Mouse (Mus musculus) midbrain, embryonic 14.5 days (tissue): ENCODE data around the gene Gabrd. TPM values are rescaled to one million over a fixed set of nuclear protein-coding genes. Genes with fewer than 3 reads are reported as not detected.

Experiments
- ATAC-seq: fragments of 200-750 bp; cut with Nextera tagmentation; 2 replicates; pipeline ENCODE4 v1.8.0; 2017; ENCODE audit warnings: moderate number of reproducible peaks, moderate library complexity; ENCODE audit not compliant: low FRiP score, low TSS enrichment
- DNase-seq: peaks from one replicate; pipeline ENCODE4 v3.0.0-alpha.2; 2015
- H3K27ac ChIP-seq: fragments of 300-500 bp; sonication (generic); replicated peaks from 2 replicates; pipeline ENCODE4 v1.5.1; 2014; ENCODE audit warnings: mild to moderate bottlenecking, low read depth, low read length, moderate library complexity
- H3K27me3 ChIP-seq: fragments of 300-500 bp; sonication (generic); 2 replicates; pipeline ENCODE4 v1.6.1; 2014; ENCODE audit warnings: low read length, control low read depth, mixed read lengths; ENCODE audit not compliant: control insufficient read depth, insufficient read depth
- H3K36me3 ChIP-seq: fragments of 300-500 bp; sonication (generic); 2 replicates; pipeline ENCODE4 v1.6.1; 2014; ENCODE audit warnings: low read length, control low read depth; ENCODE audit not compliant: control insufficient read depth, insufficient read depth
- H3K4me1 ChIP-seq: fragments of 300-500 bp; sonication (generic); 2 replicates; pipeline ENCODE4 v1.6.1; 2014; ENCODE audit warnings: mild to moderate bottlenecking, antibody characterized with exemption, low read length, control low read depth; ENCODE audit not compliant: control insufficient read depth, insufficient read depth
- H3K4me2 ChIP-seq: fragments of 300-500 bp; sonication (generic); 2 replicates; pipeline ENCODE4 v1.6.1; 2014; ENCODE audit warnings: mild to moderate bottlenecking, low read length, moderate library complexity
- H3K4me3 ChIP-seq: fragments of 300-500 bp; sonication (generic); replicated peaks from 2 replicates; pipeline ENCODE4 v1.5.1; 2014; ENCODE audit warnings: low read depth, low read length
- H3K9ac ChIP-seq: fragments of 300-500 bp; sonication (generic); replicated peaks from 2 replicates; pipeline ENCODE4 v1.6.1; 2014; ENCODE audit warnings: mild to moderate bottlenecking, low read length, moderate library complexity
- H3K9me3 ChIP-seq: fragments of 300-500 bp; sonication (generic); 2 replicates; pipeline ENCODE4 v1.6.1; 2016; ENCODE audit warnings: low read length, control low read depth, mixed read lengths; ENCODE audit not compliant: control insufficient read depth
- WGBS: fragments of 180-500 bp; shearing (Covaris S2); extraction: QIAGEN DNeasy Blood & Tissue Kit; methylation state at CpG from one replicate; pipeline ENCODE4 v1.1.7; 2014; 5-methylcytosine and 5-hydroxymethylcytosine counted together
- polyA plus RNA-seq: library from polyadenylated mRNA; unstranded; fragments of >200 nt; fragmentation: Nextera tagmentation; extraction: Ambion mirVana; gene quantifications from 2 replicates; pipeline ENCODE4 v1.2.1, GENCODE M21; 2014

The Gabrd gene
- polyA plus RNA-seq, 1 experiment from 2014 or later: not detected

GRCm38 (mm10) chr4:155370737-155371715, 26.9 kb downstream of the Gabrd start:
- Histone ChIP-seq H3K27me3 (no peaks in the 10 kb centered on the region), H3K36me3 (no peaks in the 10 kb centered on the region), H3K27ac (no peak overlapping the region), H3K4me1 (no peaks in the 10 kb centered on the region), H3K4me3 (no peak overlapping the region), H3K4me2 (no peak overlapping the region), H3K9me3 (no peaks in the 10 kb centered on the region), H3K9ac (no peak overlapping the region)
- no peak for DNase-seq
- 85% methylated on average over 15 of the region's 15 CpGs for WGBS
- no peak for ATAC-seq

GRCm38 (mm10) chr4:155368684-155369083, 29.2 kb downstream of the Gabrd start:
- Histone ChIP-seq H3K27me3 (peaks cover 3% of the 10 kb centered on the region; the same call in 1 of the 2 replicates), H3K4me1 (no peaks in the 10 kb centered on the region), H3K9ac (no peak overlapping the region), H3K27ac (no peak overlapping the region), H3K4me2 (no peak overlapping the region), H3K36me3 (no peaks in the 10 kb centered on the region), H3K9me3 (no peaks in the 10 kb centered on the region), H3K4me3 (no peak overlapping the region)
- WGBS: 22% methylated on average over 12 of the region's 12 CpGs
- DNase-seq (peak; percentile 64), ATAC-seq (no peak)

- H3K4me1 ChIP-seq: no peaks in the 10 kb centered on the region
- DNase-seq (no peak), ATAC-seq (no peak)
- no peak overlapping the region for H3K27ac ChIP-seq
- H3K9ac ChIP-seq: no peak overlapping the region
- no peak overlapping the region for H3K4me2 ChIP-seq
- H3K27me3 ChIP-seq: peaks cover 7% of the 10 kb centered on the region
- 91% methylated on average over 9 of the region's 9 CpGs for WGBS
- H3K4me3 ChIP-seq: no peak overlapping the region
- H3K36me3 ChIP-seq: no peaks in the 10 kb centered on the region
- H3K9me3 ChIP-seq: no peaks in the 10 kb centered on the region
Measured at GRCm38 (mm10) chr4:155367739-155368138, 30.2 kb downstream of the Gabrd start.

- Histone ChIP-seq H3K4me2 (no peak overlapping the region), H3K9me3 (no peaks in the 10 kb centered on the region), H3K4me1 (no peaks in the 10 kb centered on the region), H3K27me3 (peaks cover 16% of the 10 kb centered on the region), H3K4me3 (no peak overlapping the region), H3K36me3 (no peaks in the 10 kb centered on the region), H3K27ac (no peak overlapping the region), H3K9ac (no peak overlapping the region)
- DNase-seq: no peak
- no peak for ATAC-seq
- 93% methylated on average over 6 of the region's 6 CpGs for WGBS
Measured at GRCm38 (mm10) chr4:155366784-155367183, 31.1 kb downstream of the Gabrd start.

- Histone ChIP-seq H3K9me3 (no peaks in the 10 kb centered on the region), H3K27ac (no peak overlapping the region), H3K36me3 (no peaks in the 10 kb centered on the region), H3K4me3 (no peak overlapping the region), H3K4me1 (0 out of 2 replicates have a peak, but pooled peaks cover 3% of the 10 kb centered on the region), H3K27me3 (peaks cover 43% of the 10 kb centered on the region), H3K9ac (no peak overlapping the region), H3K4me2 (no peak overlapping the region)
- ATAC-seq (no peak), DNase-seq (no peak)
- 35% methylated on average over 5 of the region's 5 CpGs for WGBS
Measured at GRCm38 (mm10) chr4:155362443-155362842, 35.5 kb downstream of the Gabrd start.

GRCm38 (mm10) chr4:155361303-155361791, 36.6 kb downstream of the Gabrd start, which contains the start of gene Prkcz:
Prkcz (minus strand) TSS chr4:155361361.
- H3K27me3 ChIP-seq: peaks cover 43% of the 10 kb centered on the region
- no peaks in the 10 kb centered on the region for H3K36me3 ChIP-seq
- H3K4me3 ChIP-seq: peak within 1 kb of the TSS; percentile 33
- no peak within 1 kb of the TSS for H3K9ac ChIP-seq
- peak; percentile 69 for DNase-seq
- WGBS: under 1% methylated on average over 51 of the region's 51 CpGs
- H3K4me2 ChIP-seq: peak within 1 kb of the TSS; percentile 51
- 0 out of 2 replicates have a peak, but pooled peaks cover 3% of the 10 kb centered on the region for H3K4me1 ChIP-seq
- no peaks in the 10 kb centered on the region for H3K9me3 ChIP-seq
- H3K27ac ChIP-seq: no peak within 1 kb of the TSS
- ATAC-seq: no peak

- WGBS: 1% methylated on average over 42 of the region's 42 CpGs
- Histone ChIP-seq H3K9me3 (no peaks in the 10 kb centered on the region), H3K4me3 (peak overlapping the region; percentile 33), H3K4me2 (peak overlapping the region; percentile 51), H3K9ac (no peak overlapping the region), H3K4me1 (0 out of 2 replicates have a peak, but pooled peaks cover 3% of the 10 kb centered on the region), H3K27ac (no peak overlapping the region), H3K36me3 (no peaks in the 10 kb centered on the region), H3K27me3 (peaks cover 43% of the 10 kb centered on the region)
- ATAC-seq (no peak), DNase-seq (no peak)
Measured at GRCm38 (mm10) chr4:155360856-155361255, 37.1 kb downstream of the Gabrd start.

- Histone ChIP-seq H3K36me3 (no peaks in the 10 kb centered on the region), H3K4me3 (no peak overlapping the region), H3K27me3 (peaks cover 43% of the 10 kb centered on the region), H3K9me3 (no peaks in the 10 kb centered on the region), H3K9ac (no peak overlapping the region), H3K27ac (no peak overlapping the region), H3K4me1 (0 out of 2 replicates have a peak, but pooled peaks cover 3% of the 10 kb centered on the region), H3K4me2 (no peak overlapping the region)
- no peak for DNase-seq
- WGBS: 40% methylated on average over 12 of the region's 12 CpGs
- ATAC-seq: no peak
Measured at GRCm38 (mm10) chr4:155359560-155360464, 38.1 kb downstream of the Gabrd start.
